Mouse (Mus musculus) testis, adult 2 months (tissue): Measurements from ENCODE around the gene Gucy1a1. TPM values are rescaled to one million over a fixed set of nuclear protein-coding genes. Genes with fewer than 3 reads are reported as not detected.
A peak's percentile ranks its signal among the peaks of the same experiment; 100 is the strongest.

ENCODE experiments used
- H3K27ac ChIP-seq: fragments of 200-500 bp; 2 replicates; pipeline ENCODE4 v1.5.1; 2012; ENCODE audit warnings: low read depth, low read length; ENCODE audit not compliant: control insufficient read depth, insufficient read depth
- H3K27me3 ChIP-seq: fragments of 200-500 bp; 2 replicates; pipeline ENCODE4 v1.6.1; 2012; ENCODE audit warnings: mild to moderate bottlenecking, low read length, moderate library complexity; ENCODE audit not compliant: control insufficient read depth, insufficient read depth
- H3K36me3 ChIP-seq: fragments of 200-500 bp; 2 replicates; pipeline ENCODE4 v1.6.1; 2012; ENCODE audit warnings: mild to moderate bottlenecking, low read length; ENCODE audit not compliant: control insufficient read depth, insufficient read depth
- H3K4me1 ChIP-seq: fragments of 200-500 bp; 2 replicates; pipeline ENCODE4 v1.6.1; 2012; ENCODE audit warnings: low read length; ENCODE audit not compliant: control insufficient read depth, insufficient read depth
- H3K4me3 ChIP-seq: fragments of 200-500 bp; 2 replicates; pipeline ENCODE4 v1.5.1; 2012; ENCODE audit warnings: low read depth, mild to moderate bottlenecking, low read length, moderate library complexity, mixed read lengths; ENCODE audit not compliant: control insufficient read depth
- CTCF ChIP-seq: fragments of 200-500 bp; IDR thresholded peaks from 2 replicates; pipeline ENCODE4 v1.5.1; 2012; ENCODE audit warnings: low read depth, mild to moderate bottlenecking, inconsistent platforms, low read length, moderate library complexity; ENCODE audit not compliant: control insufficient read depth, insufficient read depth, insufficient replicate concordance
- POLR2A ChIP-seq: fragments of 200-500 bp; IDR thresholded peaks from 2 replicates; pipeline ENCODE4 v1.6.1; 2012; ENCODE audit warnings: low read depth, mild to moderate bottlenecking, inconsistent platforms, low read length, moderate library complexity; ENCODE audit not compliant: control insufficient read depth
- polyA plus RNA-seq: library from polyadenylated mRNA; depleted of rRNA; stranded (reverse); fragments of >200 nt; gene quantifications from 2 replicates; pipeline ENCODE4 v1.2.3, GENCODE M21; 2012

The Gucy1a1 gene
- polyA plus RNA-seq, 1 experiment = 1.6 TPM

DNA sequence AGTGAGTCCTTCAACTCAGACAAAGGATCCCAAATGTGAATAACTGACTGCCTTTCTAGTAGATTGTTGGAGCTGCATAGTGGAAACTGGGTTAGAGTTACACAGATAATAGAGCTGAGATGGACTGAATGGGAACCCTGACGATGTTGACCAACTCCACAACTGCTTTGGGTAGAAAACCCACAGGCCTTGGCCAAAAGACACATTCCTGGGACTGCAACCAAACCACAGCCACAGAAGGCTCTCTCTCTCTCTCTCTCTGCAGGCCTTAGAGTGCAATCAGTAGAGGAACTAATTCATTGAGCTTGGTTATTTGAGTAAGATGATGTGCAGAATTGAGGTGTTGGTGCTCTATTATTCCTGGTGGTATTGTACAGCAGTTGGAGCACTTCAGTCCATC, 21.0 kb downstream of the Gucy1a1 start:
- Histone ChIP-seq H3K4me3 (no peak overlapping the region), H3K36me3 (no peaks in the 10 kb centered on the region), H3K4me1 (no peaks in the 10 kb centered on the region), H3K27me3 (no peaks in the 10 kb centered on the region), H3K27ac (no peak overlapping the region)
- TF ChIP-seq POLR2A (no peak), CTCF (no peak)

GRCm38 (mm10) chr3:82118916-82119315, 26.7 kb downstream of the Gucy1a1 start:
- Histone ChIP-seq H3K36me3 (no peaks in the 10 kb centered on the region), H3K27ac (no peak overlapping the region), H3K27me3 (no peaks in the 10 kb centered on the region), H3K4me1 (no peaks in the 10 kb centered on the region), H3K4me3 (no peak overlapping the region)
- TF ChIP-seq CTCF (no peak), POLR2A (no peak)

- Histone ChIP-seq H3K36me3 (no peaks in the 10 kb centered on the region), H3K27me3 (no peaks in the 10 kb centered on the region), H3K4me1 (peaks cover 7% of the 10 kb centered on the region), H3K27ac (peak overlapping the region; percentile 46; the same call in 1 of the 2 replicates), H3K4me3 (no peak overlapping the region)
- TF ChIP-seq POLR2A = no peak
- no peak for TF ChIP-seq CTCF
These were observed 33.1 kb downstream of the Gucy1a1 start for GRCm38 (mm10) chr3:82112439-82112838.

DNA sequence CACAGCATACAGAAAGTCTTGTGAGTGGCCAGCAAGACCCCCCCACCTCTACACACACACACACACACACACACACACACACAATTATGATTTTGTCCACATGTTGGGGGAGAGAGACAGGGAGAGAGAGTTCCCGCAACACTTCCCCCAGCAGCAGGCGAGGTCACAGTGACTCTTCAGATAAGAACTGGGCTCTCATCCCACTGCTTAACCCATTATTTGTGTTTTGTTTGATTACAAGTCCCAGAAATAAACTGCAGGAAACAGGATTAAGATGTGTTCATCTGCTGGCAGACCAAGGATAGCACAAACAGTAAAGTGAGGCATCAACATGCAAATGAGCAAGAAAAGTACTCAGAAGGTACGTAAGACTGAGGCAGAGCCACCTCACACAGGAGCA, 33.6 kb downstream of the Gucy1a1 start:
- no peaks in the 10 kb centered on the region for H3K36me3 ChIP-seq
- TF ChIP-seq POLR2A (no peak), CTCF (no peak)
- no peaks in the 10 kb centered on the region for H3K27me3 ChIP-seq
- H3K27ac ChIP-seq = peak overlapping the region; percentile 46; the same call in 1 of the 2 replicates
- H3K4me3 ChIP-seq = no peak overlapping the region
- H3K4me1 ChIP-seq = peaks cover 7% of the 10 kb centered on the region

DNA sequence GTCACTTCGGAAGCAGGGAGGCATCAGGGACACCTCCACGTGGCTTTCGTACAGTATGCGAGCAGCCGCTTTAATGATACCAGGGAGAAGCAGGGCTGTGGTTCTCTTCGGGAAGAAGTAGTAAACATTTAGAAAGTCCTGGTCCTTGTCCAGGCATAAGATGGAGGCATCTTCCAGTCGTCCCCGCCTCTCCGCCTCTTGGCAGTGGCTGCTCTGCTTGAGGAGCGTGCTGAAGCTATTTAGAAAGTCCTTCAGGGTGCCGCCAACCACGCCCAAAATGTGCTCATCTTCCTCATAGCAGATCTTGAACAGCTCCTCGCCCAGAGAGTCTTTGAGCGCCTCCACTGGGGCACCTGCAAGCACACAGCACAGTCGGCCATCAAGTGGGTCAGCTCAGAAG, 36.6 kb downstream of the Gucy1a1 start:
- Histone ChIP-seq H3K27ac (no peak overlapping the region), H3K27me3 (no peaks in the 10 kb centered on the region), H3K4me1 (peaks cover 7% of the 10 kb centered on the region), H3K4me3 (no peak overlapping the region; the same call in 1 of the 2 replicates), H3K36me3 (no peaks in the 10 kb centered on the region)
- TF ChIP-seq POLR2A (no peak), CTCF (no peak)

DNA sequence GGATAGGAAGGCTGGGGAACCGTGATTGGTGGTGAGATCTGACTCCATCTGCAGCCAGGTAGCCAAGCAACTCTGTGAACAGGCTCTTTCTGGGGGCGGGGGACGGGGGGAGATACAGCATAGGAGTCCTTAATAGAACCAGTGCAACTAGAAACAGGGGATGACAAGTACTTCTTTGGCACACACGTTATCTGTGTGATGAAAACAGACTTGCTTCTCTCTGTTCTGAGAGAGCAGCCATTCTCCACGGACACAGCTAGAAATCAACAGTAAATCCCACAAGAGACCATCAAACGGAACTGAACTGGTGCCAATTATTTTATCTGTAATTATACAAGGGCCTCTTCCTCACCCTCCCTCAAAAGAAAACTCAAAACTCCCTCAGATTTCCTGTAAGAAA, 41.4 kb downstream of the Gucy1a1 start:
- Histone ChIP-seq H3K4me1 (peaks cover 7% of the 10 kb centered on the region), H3K27ac (no peak overlapping the region), H3K4me3 (no peak overlapping the region), H3K27me3 (no peaks in the 10 kb centered on the region), H3K36me3 (no peaks in the 10 kb centered on the region)
- TF ChIP-seq CTCF (no peak), POLR2A (no peak)

- no peaks in the 10 kb centered on the region for H3K27me3 ChIP-seq
- H3K36me3 ChIP-seq = no peaks in the 10 kb centered on the region
- no peak overlapping the region for H3K27ac ChIP-seq
- TF ChIP-seq CTCF = no peak
- no peak for TF ChIP-seq POLR2A
- H3K4me1 ChIP-seq = no peaks in the 10 kb centered on the region
- no peak overlapping the region for H3K4me3 ChIP-seq
These were observed 46.5 kb downstream of the Gucy1a1 start for GRCm38 (mm10) chr3:82099127-82099526.

- Histone ChIP-seq H3K27ac (no peak overlapping the region), H3K4me1 (no peaks in the 10 kb centered on the region), H3K27me3 (no peaks in the 10 kb centered on the region), H3K4me3 (no peak overlapping the region), H3K36me3 (no peaks in the 10 kb centered on the region)
- no peak for TF ChIP-seq POLR2A
- TF ChIP-seq CTCF = no peak
These were observed 48.8 kb downstream of the Gucy1a1 start for GRCm38 (mm10) chr3:82096801-82097200.
